Mouse (Mus musculus): Measurements from ENCODE around the gene Dgat2l6.

GRCm38 (mm10) chrX:100475569-100476223, 48.9 kb upstream of the Dgat2l6 start:
- TF ChIP-seq CTCF (IDR thresholded peaks at IDR 0.05; ENCODE audit: low read depth, low read length) (no peak), POLR2A (IDR thresholded peaks at IDR 0.05; ENCODE audit: extremely low read depth, insufficient read depth, low read length) (no peak)
